12 mouse cellular contexts compared by ENCODE assay signal in genomic region chr14:56817616-56818015, GRCm38 (mm10). TPM values are rescaled to one million over a fixed set of nuclear protein-coding genes. Genes with fewer than 3 reads are reported as not detected.
DNase-seq lines count a peak whose midpoint lies in the region; ATAC-seq lines count a peak whose summit lies in the region.
"Had no signal": no experiment of that assay in that cellular context is flagged by ENCODE, and none has a peak within 500 bp of the region (broad histone marks: within the 10 kb centered on the region; RNA-seq: fewer than 3 reads in every experiment).

No protein-coding gene starts in this region.

- H3K4me2 ChIP-seq in lung, embryonic 16.5 days (ENCODE audit: low read depth, low read length), result peak overlapping the region; percentile 32
- no peak overlapping the region for H3K4me2 ChIP-seq in embryonic facial prominence, embryonic 11.5 days (ENCODE audit: low read depth, low read length)
- H3K4me2 ChIP-seq in hindbrain, embryonic 15.5 days, result 0 out of 2 replicates have a peak overlapping the region, but pooled peaks have one; percentile 11
- H3K4me2 ChIP-seq in stomach, embryonic 16.5 days (ENCODE audit: low read depth, low read length), result peak overlapping the region; percentile 3
- H3K4me2 ChIP-seq: liver, embryonic 15.5 days had no signal

- H3K27me3 ChIP-seq in lung, embryonic 16.5 days (ENCODE audit: control insufficient read depth, insufficient read depth, low read depth, low read length), result no peaks in the 10 kb centered on the region
- H3K27me3 ChIP-seq in embryonic facial prominence, embryonic 11.5 days (ENCODE audit: control insufficient read depth, insufficient read depth, low read length), result no peaks in the 10 kb centered on the region
- no peaks in the 10 kb centered on the region for H3K27me3 ChIP-seq in hindbrain, embryonic 15.5 days
- H3K27me3 ChIP-seq in stomach, embryonic 16.5 days (ENCODE audit: control insufficient read depth, insufficient read depth, low read length), result no peaks in the 10 kb centered on the region
- H3K27me3 ChIP-seq: liver, embryonic 15.5 days had no signal

- no peak overlapping the region for H3K9ac ChIP-seq in lung, embryonic 16.5 days (ENCODE audit: low read length)
- no peak overlapping the region for H3K9ac ChIP-seq in embryonic facial prominence, embryonic 11.5 days (replicated peaks; ENCODE audit: low read length)
- no peak overlapping the region for H3K9ac ChIP-seq in hindbrain, embryonic 15.5 days
- H3K9ac ChIP-seq in stomach, embryonic 16.5 days (ENCODE audit: low read length), result no peak overlapping the region
- H3K9ac ChIP-seq: liver, embryonic 15.5 days had no signal

- no peak for ATAC-seq in lung, embryonic 16.5 days (ENCODE audit: low read depth)
- no peak for ATAC-seq in embryonic facial prominence, embryonic 11.5 days (replicated peaks; ENCODE audit: insufficient number of reproducible peaks, low FRiP score, low TSS enrichment, low read depth)
- ATAC-seq in hindbrain, embryonic 15.5 days (ENCODE audit: low FRiP score, low read depth), result no peak
- ATAC-seq in stomach, embryonic 16.5 days (ENCODE audit: insufficient read depth, low FRiP score), result no peak

- WGBS in lung, embryonic 16.5 days, result 8% methylated on average over 11 of the region's 11 CpGs
- 6% methylated on average over 7 of the region's 11 CpGs for WGBS in embryonic facial prominence, embryonic 11.5 days
- 12% methylated on average over 11 of the region's 11 CpGs for WGBS in hindbrain, embryonic 15.5 days
- 16% methylated on average over 11 of the region's 11 CpGs for WGBS in stomach, embryonic 16.5 days

- no peak for DNase-seq in lung, postnatal 25 days (ENCODE audit: low spot score)
- peak; percentile 43 for DNase-seq in embryonic facial prominence, embryonic 11.5 days (ENCODE audit: low spot score)
- DNase-seq in spleen, postnatal 4 days (ENCODE audit: low spot score in 2 of 2), result no peak
- DNase-seq in left cerebral cortex, adult 9 months (ENCODE audit: low spot score in 2 of 2), result no peak
- DNase-seq: cerebellum, adult 18-20 months; right cerebral cortex, postnatal 4 days; thymus, postnatal 14 days had no signal

- no peaks in the 10 kb centered on the region for H3K9me3 ChIP-seq in lung, embryonic 16.5 days (ENCODE audit: control insufficient read depth, low read length)
- no peaks in the 10 kb centered on the region for H3K9me3 ChIP-seq in embryonic facial prominence, embryonic 11.5 days (replicated peaks; ENCODE audit: control insufficient read depth, low read length)
- H3K9me3 ChIP-seq in hindbrain, embryonic 15.5 days, result no peaks in the 10 kb centered on the region; the same call in 1 of the 2 replicates
- no peaks in the 10 kb centered on the region for H3K9me3 ChIP-seq in stomach, embryonic 16.5 days (replicated peaks; ENCODE audit: control insufficient read depth, low read length)
- H3K9me3 ChIP-seq: G1E; liver, embryonic 15.5 days had no signal

- peaks cover 7% of the 10 kb centered on the region for H3K4me1 ChIP-seq in lung, embryonic 16.5 days (replicated peaks; ENCODE audit: control insufficient read depth, insufficient read depth, low read length)
- H3K4me1 ChIP-seq in embryonic facial prominence, embryonic 11.5 days (ENCODE audit: control insufficient read depth, insufficient read depth, low read length), result no peaks in the 10 kb centered on the region
- H3K4me1 ChIP-seq in hindbrain, embryonic 15.5 days (replicated peaks), result peaks cover 8% of the 10 kb centered on the region
- H3K4me1 ChIP-seq in stomach, embryonic 16.5 days (ENCODE audit: control insufficient read depth, insufficient read depth, low read length), result peaks cover 7% of the 10 kb centered on the region

- H3K4me3 ChIP-seq in lung, embryonic 16.5 days (ENCODE audit: low read length), result peak overlapping the region; percentile 15
- no peak overlapping the region for H3K4me3 ChIP-seq in embryonic facial prominence, embryonic 11.5 days (ENCODE audit: low read depth, low read length)
- no peak overlapping the region for H3K4me3 ChIP-seq in hindbrain, embryonic 15.5 days
- no peak overlapping the region for H3K4me3 ChIP-seq in stomach, embryonic 16.5 days (replicated peaks; ENCODE audit: low read length)
- H3K4me3 ChIP-seq: liver, embryonic 15.5 days had no signal

- no peaks in the 10 kb centered on the region for H3K36me3 ChIP-seq in lung, embryonic 16.5 days (ENCODE audit: control insufficient read depth, insufficient read depth, low read length)
- H3K36me3 ChIP-seq in embryonic facial prominence, embryonic 11.5 days (replicated peaks; ENCODE audit: control insufficient read depth, insufficient read depth, low read depth, low read length), result no peaks in the 10 kb centered on the region
- H3K36me3 ChIP-seq in hindbrain, embryonic 15.5 days, result no peaks in the 10 kb centered on the region
- no peaks in the 10 kb centered on the region for H3K36me3 ChIP-seq in stomach, embryonic 16.5 days (ENCODE audit: control insufficient read depth, insufficient read depth, low read length)
- H3K36me3 ChIP-seq: G1E; liver, embryonic 15.5 days had no signal

- H3K27ac ChIP-seq in lung, embryonic 16.5 days (ENCODE audit: low read length), result no peak overlapping the region
- H3K27ac ChIP-seq in embryonic facial prominence, embryonic 11.5 days (replicated peaks; ENCODE audit: low read depth, low read length), result no peak overlapping the region
- H3K27ac ChIP-seq in hindbrain, embryonic 15.5 days (replicated peaks), result no peak overlapping the region
- H3K27ac ChIP-seq in stomach, embryonic 16.5 days (ENCODE audit: low read length), result no peak overlapping the region
- H3K27ac ChIP-seq: liver, embryonic 15.5 days had no signal

RNA-seq across cellular contexts. Expression of gene Zmym5, which starts 6.1 kb away (rescaled TPM):
- polyA plus RNA-seq in lung, embryonic 16.5 days (2015; fragmentation: Nextera tagmentation; extraction: Ambion mirVana), result 27.3 and 31.1 TPM in 2 replicates
- polyA plus RNA-seq in embryonic facial prominence, embryonic 11.5 days (2014; fragmentation: Nextera tagmentation; extraction: Ambion mirVana), result 24.2 and 26.2 TPM in 2 replicates
- polyA plus RNA-seq in hindbrain, embryonic 15.5 days (2015; fragmentation: Nextera tagmentation; extraction: Ambion mirVana), result 29.9 and 30.4 TPM in 2 replicates
- polyA plus RNA-seq in stomach, embryonic 16.5 days (2015; fragmentation: Nextera tagmentation; extraction: Ambion mirVana), result 23.6 and 26.2 TPM in 2 replicates

RNA-seq across cellular contexts. Expression of gene Pspc1, which starts 39.5 kb away (rescaled TPM):
- polyA plus RNA-seq in lung, embryonic 16.5 days (2015; fragmentation: Nextera tagmentation; extraction: Ambion mirVana), result 19.1 and 19.2 TPM in 2 replicates
- polyA plus RNA-seq in embryonic facial prominence, embryonic 11.5 days (2014; fragmentation: Nextera tagmentation; extraction: Ambion mirVana), result 59.6 and 60.2 TPM in 2 replicates
- 35.3 and 38.9 TPM in 2 replicates for polyA plus RNA-seq in hindbrain, embryonic 15.5 days (2015; fragmentation: Nextera tagmentation; extraction: Ambion mirVana)
- polyA plus RNA-seq in stomach, embryonic 16.5 days (2015; fragmentation: Nextera tagmentation; extraction: Ambion mirVana), result 18.3 and 21.5 TPM in 2 replicates
